8 mouse cellular contexts compared by ENCODE assay signal in the genomic region with DNA sequence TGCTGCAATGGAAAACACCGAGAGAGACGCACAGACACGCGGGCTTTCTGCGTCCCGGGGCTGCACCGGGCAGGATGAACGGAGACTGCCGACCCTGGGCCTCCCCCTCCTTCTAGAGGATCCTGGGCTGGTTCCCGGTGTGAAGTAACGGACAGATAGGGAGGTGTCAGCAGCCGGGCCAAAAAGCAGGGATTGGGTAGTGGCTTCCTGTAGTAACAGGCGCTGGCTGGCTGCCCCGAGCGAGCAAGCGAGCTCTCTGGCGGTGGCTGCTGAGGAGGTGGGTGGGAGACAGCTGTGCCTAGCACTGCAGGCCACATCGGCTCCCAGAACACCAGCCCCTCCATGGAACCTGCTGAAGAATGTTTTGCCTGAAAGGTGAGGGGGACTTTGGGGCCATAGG.
DNase-seq lines count a peak whose midpoint lies in the region; ATAC-seq and TF ChIP-seq lines count a peak whose summit lies in the region.

No protein-coding gene starts in this region.

- dilution Hi-C loops in CH12.LX (cut with MboI; ENCODE audit: extremely low pct_ligation_motif_present, extremely low pct_unique_long_range_greater_than_20kb, low sequenced_read_pairs) = no loop called here

- peak overlapping the region; percentile 68 for H3K4me2 ChIP-seq in CH12.LX (ENCODE audit: insufficient read depth, low read depth, poor library complexity, severe bottlenecking)
- H3K4me2 ChIP-seq in lung, embryonic 15.5 days = peak overlapping the region; percentile 62

- TF ChIP-seq EP300 in CH12.LX (IDR thresholded peaks at IDR 0.05; ENCODE audit: low read length) = no peak

- TF ChIP-seq RAD21 in CH12.LX (IDR thresholded peaks at IDR 0.05; ENCODE audit: low read depth, low read length) = no peak

- no peaks in the 10 kb centered on the region for H3K36me3 ChIP-seq in CH12.LX (replicated peaks in 1 of 2; ENCODE audit: control insufficient read depth in 1 of 2, insufficient read depth in 1 of 2, low read length in 1 of 2)
- no peaks in the 10 kb centered on the region for H3K36me3 ChIP-seq in lung, embryonic 15.5 days

- peaks cover 2 to 4% of the 10 kb centered on the region in 2 experiments; a peak in 1 of 4 replicates for H3K4me1 ChIP-seq in CH12.LX (ENCODE audit: control insufficient read depth in 1 of 2, insufficient read depth in 2 of 2)
- peaks cover 17% of the 10 kb centered on the region for H3K4me1 ChIP-seq in lung, embryonic 15.5 days
- 0 out of 2 replicates have a peak, but pooled peaks cover 2% of the 10 kb centered on the region for H3K4me1 ChIP-seq in olfactory bulb, adult 2 months (ENCODE audit: control insufficient read depth, insufficient read depth, low read length)

- no peaks in the 10 kb centered on the region for H3K27me3 ChIP-seq in CH12.LX (replicated peaks)
- H3K27me3 ChIP-seq in lung, embryonic 15.5 days = no peaks in the 10 kb centered on the region

- peaks cover 4% of the 10 kb centered on the region for H3K9me3 ChIP-seq in CH12.LX (replicated peaks; ENCODE audit: low read length)
- H3K9me3 ChIP-seq in lung, embryonic 15.5 days = no peaks in the 10 kb centered on the region; the same call in 1 of the 2 replicates

- WGBS in lung, embryonic 15.5 days = 12% methylated on average over 18 of the region's 18 CpGs
- under 1% methylated on average over 18 of the region's 18 CpGs for WGBS in olfactory bulb, adult 2 months

- no peak for DNase-seq in CH12.LX (ENCODE audit: extremely low read depth)
- peak; percentile 27 for DNase-seq in cerebellum, adult 8-10 months
- peak; percentile 5 to 60 for DNase-seq in frontal cortex, adult 2 months (ENCODE audit: extremely low spot score in 1 of 2, low spot score in 1 of 2)
- peak; percentile 55 for DNase-seq in layer of hippocampus, adult 9-11 months
- peak; percentile 35 to 76 for DNase-seq in urinary bladder, adult 18-20 months (ENCODE audit: low spot score in 2 of 2)

- TF ChIP-seq CTCF in CH12.LX (conservative IDR thresholded peaks at IDR 0.05 in 1 of 2, IDR thresholded peaks at IDR 0.05 in 1 of 2; ENCODE audit: low read depth in 2 of 2, low read length in 2 of 2) = no peak
- TF ChIP-seq CTCF in olfactory bulb, adult 2 months (IDR thresholded peaks at IDR 0.05; ENCODE audit: insufficient read depth, low read depth, low read length) = no peak

- ATAC-seq in hematopoietic stem cell, adult 5-6 weeks (replicated peaks in 1 of 2; ENCODE audit: insufficient read depth in 1 of 2, low FRiP score in 2 of 2, low TSS enrichment in 1 of 2, low read depth in 1 of 2, poor library complexity in 2 of 2, severe bottlenecking in 2 of 2) = peak; percentile 61 to 71; a peak in 3 of 4 replicates
- peak; percentile 88 for ATAC-seq in lung, embryonic 15.5 days (ENCODE audit: borderline replicate concordance, extremely low read depth, low FRiP score, low TSS enrichment)

- no peak overlapping the region for H3K9ac ChIP-seq in CH12.LX (ENCODE audit: insufficient read depth, low read depth)
- H3K9ac ChIP-seq in lung, embryonic 15.5 days = peak overlapping the region; percentile 42; the same call in 1 of the 2 replicates

- in situ Hi-C loops in CH12.LX (cut with MboI; ENCODE audit: low pct_ligation_motif_present, low pct_unique_long_range_greater_than_20kb, low sequenced_read_pairs) = no loop called here

- H3K79me2 ChIP-seq in CH12.LX (replicated peaks; ENCODE audit: control insufficient read depth, extremely low read depth, insufficient read depth, poor library complexity, severe bottlenecking) = no peaks in the 10 kb centered on the region

- TF ChIP-seq POLR2A in CH12.LX (IDR thresholded peaks at IDR 0.05; ENCODE audit: low read depth, low read length) = no peak
- no peak for TF ChIP-seq POLR2A in olfactory bulb, adult 2 months (IDR thresholded peaks at IDR 0.05; ENCODE audit: insufficient read depth, low read depth, low read length)

- no peak overlapping the region for H3K27ac ChIP-seq in CH12.LX (ENCODE audit: insufficient read depth, low read depth)
- peak overlapping the region; percentile 55 for H3K27ac ChIP-seq in lung, embryonic 15.5 days
- H3K27ac ChIP-seq in olfactory bulb, adult 2 months (ENCODE audit: insufficient read depth, low read depth, low read length) = no peak overlapping the region

- peak overlapping the region in 1 of 3 experiments; percentile 36 for H3K4me3 ChIP-seq in CH12.LX (replicated peaks in 1 of 3; ENCODE audit: low read depth in 2 of 3, low read length in 2 of 3, poor library complexity in 1 of 3)
- H3K4me3 ChIP-seq in lung, embryonic 15.5 days = peak overlapping the region; percentile 37
- peak overlapping the region; percentile 48 for H3K4me3 ChIP-seq in olfactory bulb, adult 2 months (ENCODE audit: insufficient read depth, low read depth, low read length)

TF ChIP-seq in CH12.LX, 34 proteins besides CTCF, POLR2A, EP300 and RAD21:
- TF ChIP-seq MAFK (IDR thresholded peaks at IDR 0.05; ENCODE audit: insufficient replicate concordance, low read length) (no peak), ZMIZ1 (IDR thresholded peaks at IDR 0.05; ENCODE audit: low read depth, low read length) (no peak), USF2 (conservative IDR thresholded peaks at IDR 0.05; ENCODE audit: low read depth, low read length) (no peak), MAX (IDR thresholded peaks at IDR 0.05; ENCODE audit: low read length) (no peak), PAX5 (IDR thresholded peaks at IDR 0.05; ENCODE audit: low read length) (no peak), ETS1 (conservative IDR thresholded peaks at IDR 0.05; ENCODE audit: low read depth, low read length) (no peak), MYC (IDR thresholded peaks at IDR 0.05; ENCODE audit: low read depth, low read length) (no peak)
